Mouse (Mus musculus) embryo, embryonic 10.5 days (tissue): ENCODE measurements around the gene Gm20594.

ENCODE experiments used
- DNase-seq: peaks from one replicate; pipeline ENCODE4 v3.0.0-alpha.2; 2015; ENCODE audit warnings: low spot score

Gm20594 gene

GRCm38 (mm10) chr6:79817616-79818015 lies at the start of gene Gm20594:
TSS of gene Gm20594 (plus strand) at chr6:79817916.
- DNase-seq, result no peak

DNA sequence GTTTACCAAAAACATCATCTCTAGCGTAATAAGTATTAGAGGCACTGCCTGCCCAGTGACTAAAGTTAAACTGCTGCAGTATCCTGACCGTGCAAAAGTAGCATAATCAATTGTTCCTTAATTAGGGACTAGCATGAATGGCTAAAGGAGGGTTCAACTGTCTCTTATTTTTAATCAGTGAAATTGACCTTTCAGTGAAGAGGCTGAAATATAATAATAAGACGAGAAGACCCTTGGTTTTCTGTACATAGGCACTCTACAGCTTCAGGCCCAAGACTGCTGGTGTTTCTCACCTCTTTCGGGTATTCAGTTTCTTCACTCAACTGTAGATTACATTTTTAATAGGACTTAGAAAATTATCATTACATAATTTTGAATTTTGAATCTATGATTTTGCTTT lies 398 bp downstream of the Gm20594 start:
- no peak for DNase-seq

- DNase-seq, result no peak
These were observed 16.1 kb downstream of the Gm20594 start for GRCm38 (mm10) chr6:79833845-79834244.

GRCm38 (mm10) chr6:79846829-79847228 lies 29.1 kb downstream of the Gm20594 start:
- no peak for DNase-seq
